Mouse (Mus musculus): Measurements from ENCODE around the gene Prrc2b. TPM values are rescaled to one million over a fixed set of nuclear protein-coding genes. Genes with fewer than 3 reads are reported as not detected.

The Prrc2b gene
- polyA plus RNA-seq, 1 experiment from 2014 or later: 17.7 TPM

DNA sequence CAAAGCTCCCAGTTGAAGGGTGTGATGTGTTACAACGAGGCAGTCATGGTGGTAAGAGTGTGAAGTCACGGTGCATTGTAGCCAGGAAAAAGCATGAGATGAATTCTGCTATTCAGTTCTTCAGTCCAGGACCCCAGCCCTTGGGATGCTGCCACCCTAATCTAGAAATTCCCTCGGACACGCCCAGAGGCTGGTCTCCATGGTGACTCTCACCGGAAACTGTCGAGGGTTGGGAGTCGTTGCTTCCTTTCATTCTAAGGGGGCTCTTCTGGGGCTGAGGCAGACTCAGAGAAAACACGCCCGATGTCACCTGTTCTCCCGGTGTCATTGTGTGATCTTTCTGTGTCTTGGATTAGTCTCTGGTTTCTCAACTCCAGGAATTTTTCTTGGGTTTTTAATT is 15.7 kb downstream of the Prrc2b start:
- Histone ChIP-seq H3K4me1 (replicated peaks; ENCODE audit: control insufficient read depth, insufficient read depth, low read length) (peaks cover 17% of the 10 kb centered on the region), H3K4me3 (ENCODE audit: low read depth, low read length) (no peak overlapping the region), H3K9ac (ENCODE audit: low read depth, low read length) (no peak overlapping the region), H3K9me3 (ENCODE audit: control insufficient read depth) (no peaks in the 10 kb centered on the region), H3K36me3 (ENCODE audit: control insufficient read depth, insufficient read depth) (no peaks in the 10 kb centered on the region), H3K27ac (ENCODE audit: low read depth, low read length) (peak overlapping the region; percentile 82; the same call in 1 of the 2 replicates), H3K27me3 (replicated peaks; ENCODE audit: control insufficient read depth, insufficient read depth, low read length) (no peaks in the 10 kb centered on the region), H3K4me2 (replicated peaks; ENCODE audit: low read depth) (peak overlapping the region; percentile 51; the same call in 1 of the 2 replicates)
- WGBS: 6% methylated on average over 10 of the region's 10 CpGs
- ATAC-seq: no peak
- TF ChIP-seq CTCF (IDR thresholded peaks at IDR 0.05; ENCODE audit: low read depth): no peak

DNA sequence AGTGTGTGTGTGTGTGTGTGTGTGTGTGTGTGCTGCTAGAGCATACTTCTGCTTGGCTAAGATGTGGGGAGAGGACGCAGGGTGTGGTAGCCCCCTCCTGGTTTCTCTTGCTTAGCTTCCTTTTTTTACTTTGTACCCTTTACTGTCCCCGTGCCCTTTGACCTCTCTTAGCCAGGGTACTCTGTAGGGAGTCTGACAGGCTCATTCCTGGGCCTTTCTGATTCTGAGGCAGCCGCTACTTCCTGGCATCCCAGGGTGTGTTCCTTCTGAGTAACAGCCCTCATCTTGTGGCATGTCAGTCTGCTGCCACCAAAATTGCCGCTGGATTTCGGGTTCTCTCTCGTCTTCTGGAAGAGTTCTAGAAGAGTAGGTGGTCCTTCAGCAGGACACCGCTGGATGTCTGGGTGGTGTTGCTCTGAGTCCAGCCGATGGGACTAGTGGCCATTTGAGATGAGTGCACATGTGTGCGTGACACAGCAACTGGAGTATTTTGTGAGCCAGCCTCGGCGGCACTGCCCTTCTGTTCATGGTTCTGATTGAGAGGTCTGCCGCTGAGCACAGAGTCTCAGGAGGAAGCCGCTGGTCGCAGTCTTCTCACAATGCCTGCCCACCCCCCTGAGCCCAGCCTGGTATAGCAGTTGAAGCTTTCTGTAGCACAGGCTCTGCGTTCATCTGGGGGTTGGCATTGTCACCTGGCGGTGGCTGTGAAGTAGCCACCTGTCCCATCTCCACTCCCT is 16.3 kb downstream of the Prrc2b start:
- Histone ChIP-seq H3K27me3 (replicated peaks; ENCODE audit: control insufficient read depth, insufficient read depth, low read length) (no peaks in the 10 kb centered on the region), H3K36me3 (ENCODE audit: control insufficient read depth, insufficient read depth) (no peaks in the 10 kb centered on the region), H3K4me1 (replicated peaks; ENCODE audit: control insufficient read depth, insufficient read depth, low read length) (peaks cover 17% of the 10 kb centered on the region), H3K9ac (ENCODE audit: low read depth, low read length) (peak overlapping the region; percentile 28; the same call in 1 of the 2 replicates), H3K9me3 (ENCODE audit: control insufficient read depth) (no peaks in the 10 kb centered on the region), H3K4me3 (ENCODE audit: low read depth, low read length) (no peak overlapping the region), H3K27ac (ENCODE audit: low read depth, low read length) (peak overlapping the region; percentile 82), H3K4me2 (replicated peaks; ENCODE audit: low read depth) (peak overlapping the region; percentile 51)
- TF ChIP-seq CTCF (IDR thresholded peaks at IDR 0.05; ENCODE audit: low read depth): no peak
- 16% methylated on average over 16 of the region's 16 CpGs for WGBS
- 0 out of 2 replicates have a peak, but pooled peaks have one; percentile 9 for ATAC-seq

DNA sequence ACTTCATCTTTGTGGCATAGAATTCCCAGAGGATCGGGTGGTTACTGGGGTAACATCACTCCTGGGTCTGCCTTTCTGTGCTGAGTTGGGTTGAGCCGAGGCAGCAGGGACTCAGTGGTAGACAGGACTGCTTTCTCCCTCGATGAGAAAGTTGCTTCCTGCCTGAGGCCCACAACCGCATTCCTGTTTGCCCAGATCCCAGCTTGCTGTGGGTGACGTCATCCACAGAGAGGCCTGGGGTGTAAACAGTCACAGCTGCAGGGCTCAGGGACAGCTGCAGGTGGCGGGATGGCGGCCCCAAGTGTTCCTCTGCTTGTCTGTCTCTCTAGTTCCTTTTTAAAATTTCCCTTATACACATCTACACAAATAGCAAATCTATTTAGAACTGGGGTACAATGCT is 16.9 kb downstream of the Prrc2b start:
- Histone ChIP-seq H3K27me3 (replicated peaks; ENCODE audit: control insufficient read depth, insufficient read depth, low read length) (no peaks in the 10 kb centered on the region), H3K4me2 (replicated peaks; ENCODE audit: low read depth) (peak overlapping the region; percentile 51), H3K9me3 (ENCODE audit: control insufficient read depth) (no peaks in the 10 kb centered on the region), H3K4me3 (ENCODE audit: low read depth, low read length) (no peak overlapping the region), H3K4me1 (replicated peaks; ENCODE audit: control insufficient read depth, insufficient read depth, low read length) (peaks cover 15% of the 10 kb centered on the region), H3K36me3 (ENCODE audit: control insufficient read depth, insufficient read depth) (no peaks in the 10 kb centered on the region), H3K9ac (ENCODE audit: low read depth, low read length) (peak overlapping the region; percentile 28; the same call in 1 of the 2 replicates), H3K27ac (ENCODE audit: low read depth, low read length) (peak overlapping the region; percentile 82)
- ATAC-seq: peak; percentile 74
- WGBS: 2% methylated on average over 7 of the region's 7 CpGs
- peak; percentile 75 for TF ChIP-seq CTCF (IDR thresholded peaks at IDR 0.05; ENCODE audit: low read depth)

DNA sequence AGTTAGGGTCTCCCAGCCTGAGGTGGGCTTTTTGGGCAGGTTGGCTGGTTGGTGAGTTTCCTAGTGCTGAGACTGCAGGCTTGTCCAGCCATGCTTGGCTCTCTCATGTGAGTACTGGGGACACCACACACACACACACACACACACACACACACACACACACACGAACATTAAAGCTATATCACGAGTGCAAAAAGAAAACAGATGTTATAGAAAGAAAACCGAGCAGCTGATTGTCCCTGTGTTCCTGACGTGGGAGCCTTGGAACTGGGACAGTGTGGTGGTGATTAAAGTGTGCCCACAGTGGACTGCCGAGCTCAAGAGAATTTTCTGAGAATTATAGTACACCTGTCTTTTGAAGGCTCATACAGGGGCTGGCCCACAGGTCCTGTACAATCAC is 18.4 kb downstream of the Prrc2b start:
- Histone ChIP-seq H3K9ac (ENCODE audit: low read depth, low read length) (no peak overlapping the region), H3K4me2 (replicated peaks; ENCODE audit: low read depth) (no peak overlapping the region), H3K36me3 (ENCODE audit: control insufficient read depth, insufficient read depth) (no peaks in the 10 kb centered on the region), H3K27ac (ENCODE audit: low read depth, low read length) (no peak overlapping the region), H3K4me3 (ENCODE audit: low read depth, low read length) (no peak overlapping the region), H3K4me1 (replicated peaks; ENCODE audit: control insufficient read depth, insufficient read depth, low read length) (peaks cover 16% of the 10 kb centered on the region), H3K27me3 (replicated peaks; ENCODE audit: control insufficient read depth, insufficient read depth, low read length) (no peaks in the 10 kb centered on the region), H3K9me3 (ENCODE audit: control insufficient read depth) (no peaks in the 10 kb centered on the region)
- ATAC-seq: no peak
- TF ChIP-seq CTCF (IDR thresholded peaks at IDR 0.05; ENCODE audit: low read depth): no peak
- WGBS: 71% methylated on average over 5 of the region's 5 CpGs

DNA sequence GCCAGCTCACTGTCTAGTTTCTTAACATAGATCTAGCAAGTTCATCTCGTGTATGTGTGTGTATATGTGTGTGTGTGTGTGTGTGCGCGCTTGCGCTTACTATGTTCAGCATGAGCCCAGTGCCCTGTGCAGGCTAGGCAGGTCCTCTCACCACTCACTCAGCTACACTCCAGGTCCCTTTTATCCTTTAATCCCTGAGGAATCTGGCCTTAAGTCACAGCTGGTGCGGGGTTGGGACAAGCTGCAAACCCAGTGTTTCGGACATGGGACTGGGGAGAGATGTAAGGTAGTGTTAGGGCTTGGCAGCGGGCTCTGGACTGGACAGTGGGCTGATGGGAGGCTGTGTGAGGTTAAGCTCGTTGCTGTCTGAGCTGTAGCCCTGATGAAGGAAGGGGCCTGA is 19.1 kb downstream of the Prrc2b start:
- H3K36me3 ChIP-seq (ENCODE audit: control insufficient read depth, insufficient read depth): no peaks in the 10 kb centered on the region
- no peak overlapping the region for H3K4me3 ChIP-seq (ENCODE audit: low read depth, low read length)
- no peak for TF ChIP-seq CTCF (IDR thresholded peaks at IDR 0.05; ENCODE audit: low read depth)
- no peak overlapping the region; the same call in 1 of the 2 replicates for H3K27ac ChIP-seq (ENCODE audit: low read depth, low read length)
- H3K4me2 ChIP-seq (replicated peaks; ENCODE audit: low read depth): no peak overlapping the region
- no peak for ATAC-seq
- WGBS: 69% methylated on average over 8 of the region's 8 CpGs
- peaks cover 23% of the 10 kb centered on the region for H3K4me1 ChIP-seq (replicated peaks; ENCODE audit: control insufficient read depth, insufficient read depth, low read length)
- no peak overlapping the region for H3K9ac ChIP-seq (ENCODE audit: low read depth, low read length)
- no peaks in the 10 kb centered on the region for H3K27me3 ChIP-seq (replicated peaks; ENCODE audit: control insufficient read depth, insufficient read depth, low read length)
- no peaks in the 10 kb centered on the region for H3K9me3 ChIP-seq (ENCODE audit: control insufficient read depth)

DNA sequence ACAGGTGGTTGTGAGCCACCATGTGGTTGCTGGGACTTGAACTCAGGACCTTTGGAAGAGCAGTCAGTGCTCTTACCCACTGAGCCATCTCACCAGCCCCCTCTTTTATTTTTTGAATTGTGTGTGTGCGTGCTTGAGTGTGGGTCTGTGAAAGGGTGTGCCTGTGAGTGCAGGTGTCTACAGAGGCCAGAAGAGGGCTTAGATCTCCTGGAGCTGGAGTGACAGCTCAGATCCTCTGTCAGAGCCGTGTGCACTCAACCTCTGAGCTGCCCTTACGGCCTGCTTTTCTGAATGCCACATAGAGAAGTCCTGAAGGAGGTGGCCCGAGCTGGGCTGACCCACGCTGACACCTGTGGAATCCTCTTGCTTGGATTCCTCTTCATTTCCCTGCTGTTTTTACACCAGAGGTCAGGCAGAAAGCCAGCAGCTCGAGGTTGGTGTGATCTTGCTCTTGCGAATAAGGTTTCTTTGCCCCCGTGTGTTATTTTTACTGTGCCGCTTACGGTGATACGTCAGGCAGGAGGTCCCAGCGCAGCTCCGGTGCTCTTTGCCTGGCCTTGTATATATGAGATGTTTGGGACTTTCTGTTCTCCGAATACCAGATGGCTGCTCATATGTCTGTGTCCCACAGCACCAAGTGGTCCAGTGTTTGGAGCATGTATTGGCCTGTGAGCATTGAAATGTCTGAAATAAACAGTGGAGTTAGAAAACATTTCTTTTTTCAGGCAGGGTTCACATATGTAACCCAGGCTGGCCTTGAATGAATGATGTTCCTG is 21.0 kb downstream of the Prrc2b start:
- no peaks in the 10 kb centered on the region for H3K9me3 ChIP-seq (ENCODE audit: control insufficient read depth)
- no peak overlapping the region for H3K27ac ChIP-seq (ENCODE audit: low read depth, low read length)
- peaks cover 23% of the 10 kb centered on the region for H3K4me1 ChIP-seq (replicated peaks; ENCODE audit: control insufficient read depth, insufficient read depth, low read length)
- H3K9ac ChIP-seq (ENCODE audit: low read depth, low read length): no peak overlapping the region
- H3K4me2 ChIP-seq (replicated peaks; ENCODE audit: low read depth): no peak overlapping the region
- no peak overlapping the region for H3K4me3 ChIP-seq (ENCODE audit: low read depth, low read length)
- H3K36me3 ChIP-seq (ENCODE audit: control insufficient read depth, insufficient read depth): no peaks in the 10 kb centered on the region
- no peak for ATAC-seq
- 70% methylated on average over 14 of the region's 14 CpGs for WGBS
- no peak for TF ChIP-seq CTCF (IDR thresholded peaks at IDR 0.05; ENCODE audit: low read depth)
- H3K27me3 ChIP-seq (replicated peaks; ENCODE audit: control insufficient read depth, insufficient read depth, low read length): no peaks in the 10 kb centered on the region

All from intestine, postnatal 0 days (tissue).